Mouse (Mus musculus) lung, postnatal 0 days (tissue): Measurements from ENCODE around the gene Dnah14.
A peak's percentile ranks its signal among the peaks of the same experiment; 100 is the strongest.

Experiments used
- CTCF ChIP-seq: IDR thresholded peaks from 2 replicates; pipeline ENCODE4 v1.5.1; 2016; ENCODE audit warnings: antibody characterized with exemption, mild to moderate bottlenecking
- EP300 ChIP-seq: IDR thresholded peaks from 2 replicates; pipeline ENCODE4 v1.6.1; 2016; ENCODE audit warnings: antibody characterized with exemption, mild to moderate bottlenecking, control low read depth

- TF ChIP-seq CTCF: peak; percentile 72
- no peak for TF ChIP-seq EP300
Measured at GRCm38 (mm10) chr1:181728707-181729106, 152.3 kb downstream of the Dnah14 start.
